Mouse (Mus musculus): ENCODE results near the gene Ano4. TPM values are rescaled to one million over a fixed set of nuclear protein-coding genes. Genes with fewer than 3 reads are reported as not detected.

Gene Ano4
- polyA plus RNA-seq, 1 experiment from 2014 or later = 0.40 TPM

- H3K4me3 ChIP-seq (ENCODE audit: low read depth, low read length) = no peak overlapping the region
- H3K9me3 ChIP-seq (ENCODE audit: control insufficient read depth, low read length) = no peaks in the 10 kb centered on the region
- no peak overlapping the region for H3K9ac ChIP-seq (ENCODE audit: low read length)
- no peak for TF ChIP-seq CTCF (IDR thresholded peaks at IDR 0.05; ENCODE audit: low read depth)
- no peak for TF ChIP-seq EP300 (optimal IDR thresholded peaks at IDR 0.05)
- DNase-seq (ENCODE audit: low spot score) = no peak
- no peak overlapping the region for H3K27ac ChIP-seq (replicated peaks)
- WGBS = 48% methylated on average over 7 of the region's 7 CpGs
- no peaks in the 10 kb centered on the region for H3K27me3 ChIP-seq (ENCODE audit: control insufficient read depth, insufficient read depth, low read length)
- no peak overlapping the region for H3K4me2 ChIP-seq (replicated peaks; ENCODE audit: low read depth)
- ATAC-seq (ENCODE audit: low FRiP score, low TSS enrichment) = no peak
- no peaks in the 10 kb centered on the region for H3K36me3 ChIP-seq (ENCODE audit: control insufficient read depth, insufficient read depth, low read length)
- H3K4me1 ChIP-seq (replicated peaks; ENCODE audit: control insufficient read depth, insufficient read depth) = no peaks in the 10 kb centered on the region
Measured at GRCm38 (mm10) chr10:88970951-88971725, 373.4 kb downstream of the Ano4 start.

GRCm38 (mm10) chr10:88968586-88968985 lies 376.0 kb downstream of the Ano4 start:
- WGBS = 74% methylated on average over 5 of the region's 5 CpGs
- H3K36me3 ChIP-seq (ENCODE audit: control insufficient read depth, insufficient read depth, low read length) = no peaks in the 10 kb centered on the region
- ATAC-seq (ENCODE audit: low FRiP score, low TSS enrichment) = peak; percentile 8; the same call in 1 of the 2 replicates
- no peak for TF ChIP-seq CTCF (IDR thresholded peaks at IDR 0.05; ENCODE audit: low read depth)
- no peak for TF ChIP-seq EP300 (optimal IDR thresholded peaks at IDR 0.05)
- H3K27me3 ChIP-seq (ENCODE audit: control insufficient read depth, insufficient read depth, low read length) = no peaks in the 10 kb centered on the region
- no peak overlapping the region for H3K4me3 ChIP-seq (ENCODE audit: low read depth, low read length)
- H3K9ac ChIP-seq (ENCODE audit: low read length) = no peak overlapping the region
- H3K27ac ChIP-seq (replicated peaks) = no peak overlapping the region
- H3K9me3 ChIP-seq (ENCODE audit: control insufficient read depth, low read length) = no peaks in the 10 kb centered on the region
- H3K4me2 ChIP-seq (replicated peaks; ENCODE audit: low read depth) = no peak overlapping the region
- no peaks in the 10 kb centered on the region for H3K4me1 ChIP-seq (replicated peaks; ENCODE audit: control insufficient read depth, insufficient read depth)
- DNase-seq (ENCODE audit: low spot score) = no peak

- Histone ChIP-seq H3K27ac (replicated peaks) (no peak overlapping the region), H3K36me3 (ENCODE audit: control insufficient read depth, insufficient read depth, low read length) (no peaks in the 10 kb centered on the region), H3K4me1 (replicated peaks; ENCODE audit: control insufficient read depth, insufficient read depth) (no peaks in the 10 kb centered on the region), H3K4me3 (ENCODE audit: low read depth, low read length) (no peak overlapping the region), H3K4me2 (replicated peaks; ENCODE audit: low read depth) (no peak overlapping the region), H3K9me3 (ENCODE audit: control insufficient read depth, low read length) (no peaks in the 10 kb centered on the region), H3K9ac (ENCODE audit: low read length) (no peak overlapping the region), H3K27me3 (ENCODE audit: control insufficient read depth, insufficient read depth, low read length) (no peaks in the 10 kb centered on the region)
- TF ChIP-seq EP300 (optimal IDR thresholded peaks at IDR 0.05) = no peak
- TF ChIP-seq CTCF (IDR thresholded peaks at IDR 0.05; ENCODE audit: low read depth) = no peak
- DNase-seq (ENCODE audit: low spot score) (no peak), ATAC-seq (ENCODE audit: low FRiP score, low TSS enrichment) (no peak)
- 62% methylated on average over 5 of the region's 5 CpGs for WGBS
Measured at GRCm38 (mm10) chr10:88960791-88961190, 383.8 kb downstream of the Ano4 start.

GRCm38 (mm10) chr10:88950297-88950653 lies 394.3 kb downstream of the Ano4 start:
- ATAC-seq (ENCODE audit: low FRiP score, low TSS enrichment) (no peak), DNase-seq (ENCODE audit: low spot score) (no peak)
- Histone ChIP-seq H3K27ac (replicated peaks) (no peak overlapping the region), H3K9me3 (ENCODE audit: control insufficient read depth, low read length) (no peaks in the 10 kb centered on the region), H3K9ac (ENCODE audit: low read length) (no peak overlapping the region), H3K36me3 (ENCODE audit: control insufficient read depth, insufficient read depth, low read length) (no peaks in the 10 kb centered on the region), H3K4me1 (replicated peaks; ENCODE audit: control insufficient read depth, insufficient read depth) (no peaks in the 10 kb centered on the region), H3K4me3 (ENCODE audit: low read depth, low read length) (no peak overlapping the region), H3K27me3 (ENCODE audit: control insufficient read depth, insufficient read depth, low read length) (no peaks in the 10 kb centered on the region), H3K4me2 (replicated peaks; ENCODE audit: low read depth) (no peak overlapping the region)
- 60% methylated on average over 4 of the region's 4 CpGs for WGBS
- TF ChIP-seq CTCF (IDR thresholded peaks at IDR 0.05; ENCODE audit: low read depth) (no peak), EP300 (optimal IDR thresholded peaks at IDR 0.05) (no peak)

- DNase-seq (ENCODE audit: low spot score) (no peak), ATAC-seq (ENCODE audit: low FRiP score, low TSS enrichment) (no peak)
- Histone ChIP-seq H3K4me1 (replicated peaks; ENCODE audit: control insufficient read depth, insufficient read depth) (no peaks in the 10 kb centered on the region), H3K9me3 (ENCODE audit: control insufficient read depth, low read length) (no peaks in the 10 kb centered on the region), H3K4me2 (replicated peaks; ENCODE audit: low read depth) (no peak overlapping the region), H3K4me3 (ENCODE audit: low read depth, low read length) (no peak overlapping the region), H3K27ac (replicated peaks) (no peak overlapping the region), H3K36me3 (ENCODE audit: control insufficient read depth, insufficient read depth, low read length) (no peaks in the 10 kb centered on the region), H3K9ac (ENCODE audit: low read length) (no peak overlapping the region), H3K27me3 (ENCODE audit: control insufficient read depth, insufficient read depth, low read length) (no peaks in the 10 kb centered on the region)
- WGBS = 87% methylated on average over 12 of the region's 12 CpGs
- TF ChIP-seq CTCF (IDR thresholded peaks at IDR 0.05; ENCODE audit: low read depth) = no peak
- no peak for TF ChIP-seq EP300 (optimal IDR thresholded peaks at IDR 0.05)
Measured at GRCm38 (mm10) chr10:88949649-88950296, 394.8 kb downstream of the Ano4 start.

Other genes with a start within 250 kb of the Ano4 start
- gene Gas2l3, start 99.2 kb upstream of the Ano4 start, polyA plus RNA-seq (2015; fragmentation: Nextera tagmentation; extraction: Ambion mirVana) = 5.4 and 6.4 TPM in 2 replicates
- gene Nr1h4, start 188.8 kb upstream of the Ano4 start, polyA plus RNA-seq (2015; fragmentation: Nextera tagmentation; extraction: Ambion mirVana) = 10.5 and 11.5 TPM in 2 replicates